Mouse (Mus musculus) kidney, adult 9 months (tissue): ENCODE measurements around the gene Ckap5.

Experiments
- DNase-seq: peaks from one replicate; pipeline ENCODE4 v3.0.0; 2022

Gene Ckap5

DNA sequence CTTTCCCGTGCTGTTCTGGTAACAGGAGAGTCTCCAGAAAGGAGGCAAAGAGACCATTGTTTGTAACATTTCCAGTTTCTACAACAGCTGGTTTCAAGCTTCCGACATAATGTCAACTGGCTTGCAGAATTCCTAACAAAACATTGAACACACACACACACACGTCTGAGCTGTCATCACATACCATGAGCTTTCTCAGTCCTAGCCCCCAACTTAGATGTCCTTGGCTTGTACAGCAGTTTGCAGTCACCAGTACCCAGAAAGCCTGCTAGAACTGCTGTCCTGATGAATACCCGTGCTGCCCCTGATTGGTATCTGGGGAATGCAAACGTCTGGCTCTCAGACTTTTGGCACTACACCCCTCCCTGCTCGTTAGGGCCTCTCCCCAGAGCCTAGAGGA lies 129.3 kb downstream of the Ckap5 start:
- no peak for DNase-seq

DNA sequence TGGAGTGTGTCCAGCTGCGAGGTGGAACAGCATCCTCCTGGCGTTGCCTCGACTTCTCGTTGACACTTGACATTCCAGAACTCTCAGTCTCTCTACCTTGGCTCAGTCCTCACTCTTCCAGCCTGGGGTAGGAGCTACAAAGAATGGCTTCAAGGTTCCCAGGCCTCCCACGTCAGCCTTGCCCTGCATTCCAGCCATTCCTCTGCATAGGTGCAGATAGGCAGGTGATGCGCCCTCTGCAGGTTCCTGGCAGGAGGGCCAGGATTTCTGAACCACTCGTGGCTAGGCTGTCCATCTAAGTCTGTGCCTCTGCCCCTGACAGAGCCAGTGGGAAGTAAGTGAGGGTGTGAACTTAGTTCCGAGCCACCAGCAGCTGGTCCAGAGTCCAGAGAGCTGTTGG lies 130.2 kb downstream of the Ckap5 start:
- peak; percentile 77 for DNase-seq

DNA sequence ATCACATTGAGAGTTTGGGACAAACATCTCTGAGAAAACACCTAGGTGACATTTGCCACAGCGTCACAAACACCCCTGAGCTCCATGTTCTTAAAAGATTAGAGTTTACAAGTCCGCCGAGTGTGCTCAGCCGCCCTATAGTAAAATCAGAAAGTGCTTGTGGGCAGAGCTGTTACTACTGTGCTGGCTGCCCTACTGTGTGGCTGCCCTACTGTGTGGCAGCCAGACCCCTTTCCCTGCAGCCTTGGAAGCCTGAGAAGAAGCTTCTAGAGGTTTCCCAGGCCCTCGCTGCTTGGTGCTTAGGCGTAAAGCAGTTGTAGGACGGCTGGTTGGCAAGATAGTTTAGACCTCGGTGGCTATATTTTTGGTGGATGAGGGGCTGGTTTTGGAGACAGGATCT lies 133.1 kb downstream of the Ckap5 start:
- no peak for DNase-seq

DNA sequence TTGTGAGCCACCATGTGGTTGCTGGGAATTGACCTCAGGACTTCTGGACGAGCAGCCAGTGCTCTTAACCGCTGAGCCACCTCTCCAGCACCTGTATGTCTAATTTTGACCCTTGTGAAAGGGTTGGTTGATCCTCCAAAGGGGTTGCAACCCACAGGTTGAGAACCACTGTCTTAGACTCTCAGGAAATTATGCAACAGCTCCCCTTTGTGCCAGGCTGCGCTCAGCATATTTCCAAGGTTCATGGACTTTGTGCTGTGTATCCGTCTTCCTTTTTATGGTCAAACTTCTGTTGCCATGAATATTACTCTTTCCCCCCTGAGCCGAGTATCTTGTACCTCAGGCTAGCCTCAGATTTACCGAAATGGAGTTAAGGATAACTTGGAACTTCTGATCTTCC lies 134.4 kb downstream of the Ckap5 start:
- peak; percentile 89 for DNase-seq

DNA sequence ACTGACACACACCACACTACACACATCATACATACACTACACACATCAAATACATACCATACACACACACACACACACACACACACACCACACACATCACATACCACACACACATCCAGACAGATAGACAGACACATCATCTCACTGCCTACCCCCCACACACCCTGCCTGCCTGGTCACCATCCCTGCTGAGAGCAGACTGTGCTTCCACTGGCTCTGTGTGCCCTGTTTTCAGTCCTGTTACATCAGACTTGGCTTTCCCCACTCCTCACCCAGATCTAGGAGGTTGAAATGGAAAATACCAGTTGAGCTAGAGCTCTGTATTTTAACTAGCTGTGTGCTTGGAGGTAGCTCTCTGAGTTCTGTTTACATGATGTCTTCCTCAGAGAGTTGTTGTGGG lies 138.2 kb downstream of the Ckap5 start:
- DNase-seq, result no peak

DNA sequence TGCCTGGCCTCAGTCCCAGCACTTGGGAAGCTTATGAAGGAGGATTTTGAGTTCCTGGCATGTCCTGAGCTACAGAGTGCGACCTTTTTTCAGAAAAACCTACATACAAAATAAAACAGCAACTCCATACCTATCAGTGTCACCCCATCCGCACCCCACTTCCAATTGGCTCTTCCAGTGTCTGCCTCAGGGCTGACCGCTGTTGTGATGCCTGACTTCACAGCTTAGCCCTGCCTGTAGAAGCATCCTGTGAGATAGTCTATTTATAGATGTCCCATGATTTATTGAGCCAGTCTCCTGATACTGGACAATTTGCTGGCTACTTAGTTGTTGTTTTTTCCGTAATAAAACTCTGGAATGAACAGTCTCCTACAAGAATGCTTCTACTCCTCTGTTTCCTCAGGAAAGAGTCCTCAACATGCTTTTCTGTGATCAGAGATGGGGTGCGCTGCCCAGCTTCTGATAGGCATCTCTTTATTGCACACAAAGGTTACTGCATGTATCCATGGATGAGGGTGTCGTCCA lies 139.9 kb downstream of the Ckap5 start:
- DNase-seq, result peak; percentile 61

DNA sequence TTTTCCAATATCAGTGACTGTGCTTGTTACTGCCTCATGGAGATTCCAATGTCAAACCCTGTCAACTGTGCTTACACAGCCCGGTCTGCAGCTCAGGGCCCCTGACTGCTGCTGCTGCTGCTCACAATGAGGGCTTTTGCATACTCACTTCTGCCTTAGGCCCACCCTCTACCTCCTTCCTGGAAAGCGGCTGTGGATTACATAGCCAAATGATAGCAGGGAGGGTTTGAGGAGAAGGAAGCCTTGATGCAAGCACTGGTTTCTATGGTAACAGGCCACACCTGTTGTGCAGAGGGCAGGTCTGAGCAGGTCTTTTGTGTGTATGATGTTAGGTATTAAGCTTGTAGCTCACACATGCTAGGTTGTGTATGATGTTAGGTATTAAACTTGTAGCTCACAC lies 141.2 kb downstream of the Ckap5 start:
- DNase-seq, result no peak

DNA sequence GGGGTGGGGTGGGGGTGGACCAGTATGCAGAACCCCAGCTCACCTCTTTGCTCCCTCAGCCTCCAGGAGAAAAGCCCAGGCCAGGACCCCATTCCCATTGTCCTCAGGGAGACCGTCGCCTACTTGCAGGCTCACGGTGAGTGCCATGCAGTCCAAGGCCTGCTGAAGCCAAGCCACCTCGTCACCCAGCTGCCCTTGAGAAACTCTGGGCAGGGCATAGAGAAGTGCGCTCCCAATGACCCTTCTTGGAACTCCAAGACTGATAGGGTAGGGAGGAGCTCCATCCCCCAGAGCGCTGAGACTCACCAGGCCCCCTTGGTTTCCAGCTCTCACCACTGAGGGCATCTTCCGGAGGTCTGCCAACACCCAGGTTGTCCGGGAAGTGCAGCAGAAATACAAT lies 142.8 kb downstream of the Ckap5 start:
- DNase-seq, result no peak

DNA sequence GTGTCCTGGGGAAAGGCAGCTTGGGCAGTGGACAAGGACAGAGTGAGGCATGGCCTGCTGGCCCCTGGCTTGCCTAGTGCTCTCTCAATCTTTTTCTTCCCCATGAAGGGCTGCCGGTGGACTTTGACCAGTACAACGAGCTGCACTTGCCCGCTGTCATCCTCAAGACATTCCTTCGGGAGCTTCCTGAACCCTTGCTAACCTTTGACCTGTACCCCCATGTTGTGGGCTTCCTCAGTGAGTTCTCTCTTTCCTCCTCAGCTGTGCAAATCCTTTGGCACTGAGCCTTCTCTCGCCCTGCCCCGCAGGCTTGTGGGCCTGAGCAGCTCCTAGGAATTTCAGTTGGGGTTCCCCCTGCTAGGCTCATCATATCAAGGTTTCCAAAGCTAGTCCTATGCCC lies 143.5 kb downstream of the Ckap5 start:
- peak; percentile 89 for DNase-seq
